Mouse (Mus musculus) hindbrain, embryonic 10.5 days (tissue): ENCODE results near the gene Nckap5. TPM values are rescaled to one million over a fixed set of nuclear protein-coding genes. Genes with fewer than 3 reads are reported as not detected.

Source experiments
- DNase-seq: peaks from one replicate; pipeline ENCODE4 v3.0.0-alpha.2; 2017; ENCODE audit warnings: low spot score
- H3K27ac ChIP-seq: fragments of 300-500 bp; sonication (generic); 2 replicates; pipeline ENCODE4 v1.5.1; 2016; ENCODE audit warnings: mild to moderate bottlenecking, moderate library complexity
- H3K27me3 ChIP-seq: fragments of 300-500 bp; sonication (generic); 2 replicates; pipeline ENCODE4 v1.6.1; 2016; ENCODE audit warnings: mild to moderate bottlenecking; ENCODE audit not compliant: poor library complexity, insufficient read depth, severe bottlenecking
- H3K36me3 ChIP-seq: fragments of 300-500 bp; sonication (generic); 2 replicates; pipeline ENCODE4 v1.6.1; 2016; ENCODE audit warnings: mild to moderate bottlenecking, moderate library complexity
- H3K4me1 ChIP-seq: fragments of 300-500 bp; sonication (generic); replicated peaks from 2 replicates; pipeline ENCODE4 v1.6.1; 2016; ENCODE audit warnings: mild to moderate bottlenecking
- H3K4me3 ChIP-seq: fragments of 300-500 bp; sonication (generic); 2 replicates; pipeline ENCODE4 v1.5.1; 2016; ENCODE audit warnings: mild to moderate bottlenecking, moderate library complexity
- H3K9me3 ChIP-seq: fragments of 300-500 bp; sonication (generic); 2 replicates; pipeline ENCODE4 v1.6.1; 2016; ENCODE audit warnings: mild to moderate bottlenecking, moderate library complexity
- WGBS: fragments of 180-500 bp; shearing (Covaris S2); methylation state at CpG from one replicate; pipeline ENCODE4 v1.1.7; 2016; 5-methylcytosine and 5-hydroxymethylcytosine counted together
- polyA plus RNA-seq: library from polyadenylated mRNA; unstranded; fragments of >200 nt; fragmentation: Nextera tagmentation; extraction: Ambion mirVana; gene quantifications from 2 replicates; pipeline ENCODE4 v1.2.1, GENCODE M21; 2016

Gene Nckap5
- 20.8 and 28.9 TPM in 2 replicates for polyA plus RNA-seq

GRCm38 (mm10) chr1:126830031-126830927, at the start of gene Nckap5:
Gene Nckap5 (minus strand): TSS chr1:126830799.
- WGBS: 3% methylated on average over 35 of the region's 35 CpGs
- Histone ChIP-seq H3K27ac (peak within 1 kb of the TSS; percentile 84), H3K27me3 (peaks cover 41% of the 10 kb centered on the region), H3K4me1 (peaks cover 22% of the 10 kb centered on the region), H3K4me3 (peak within 1 kb of the TSS; percentile 52), H3K9me3 (no peaks in the 10 kb centered on the region), H3K36me3 (no peaks in the 10 kb centered on the region)
- DNase-seq: peak; percentile 59

- no peak overlapping the region for H3K27ac ChIP-seq
- no peaks in the 10 kb centered on the region for H3K27me3 ChIP-seq
- H3K9me3 ChIP-seq: no peaks in the 10 kb centered on the region
- WGBS: 88% methylated on average over 2 of the region's 2 CpGs
- no peak overlapping the region for H3K4me3 ChIP-seq
- DNase-seq: no peak
- H3K4me1 ChIP-seq: no peaks in the 10 kb centered on the region
- no peaks in the 10 kb centered on the region for H3K36me3 ChIP-seq
Measured at GRCm38 (mm10) chr1:126877495-126877894, 46.9 kb upstream of the Nckap5 start.

- H3K4me1 ChIP-seq: peaks cover 20% of the 10 kb centered on the region
- no peaks in the 10 kb centered on the region for H3K36me3 ChIP-seq
- 91% methylated on average over 9 of the region's 9 CpGs for WGBS
- no peaks in the 10 kb centered on the region for H3K27me3 ChIP-seq
- H3K27ac ChIP-seq: no peak overlapping the region
- no peaks in the 10 kb centered on the region for H3K9me3 ChIP-seq
- no peak for DNase-seq
- H3K4me3 ChIP-seq: no peak overlapping the region
Measured at GRCm38 (mm10) chr1:126868372-126868771, 37.8 kb upstream of the Nckap5 start.

- Histone ChIP-seq H3K4me3 (no peak overlapping the region), H3K27me3 (no peaks in the 10 kb centered on the region), H3K36me3 (no peaks in the 10 kb centered on the region), H3K9me3 (no peaks in the 10 kb centered on the region), H3K4me1 (peaks cover 24% of the 10 kb centered on the region), H3K27ac (0 out of 2 replicates have a peak overlapping the region, but pooled peaks have one; percentile 23)
- WGBS: 88% methylated on average over 5 of the region's 5 CpGs
- DNase-seq: no peak
Measured at GRCm38 (mm10) chr1:126867912-126868311, 37.3 kb upstream of the Nckap5 start.

GRCm38 (mm10) chr1:126865591-126866086, 35.0 kb upstream of the Nckap5 start:
- Histone ChIP-seq H3K36me3 (no peaks in the 10 kb centered on the region), H3K27me3 (no peaks in the 10 kb centered on the region), H3K4me3 (no peak overlapping the region), H3K27ac (peak overlapping the region; percentile 85), H3K9me3 (no peaks in the 10 kb centered on the region), H3K4me1 (peaks cover 44% of the 10 kb centered on the region)
- peak; percentile 38 for DNase-seq
- 20% methylated on average over 7 of the region's 7 CpGs for WGBS

GRCm38 (mm10) chr1:126861816-126862215, 31.2 kb upstream of the Nckap5 start:
- WGBS: 30% methylated on average over 3 of the region's 3 CpGs
- no peaks in the 10 kb centered on the region for H3K27me3 ChIP-seq
- no peaks in the 10 kb centered on the region for H3K36me3 ChIP-seq
- peak overlapping the region; percentile 64 for H3K27ac ChIP-seq
- no peaks in the 10 kb centered on the region for H3K9me3 ChIP-seq
- no peak overlapping the region for H3K4me3 ChIP-seq
- peaks cover 39% of the 10 kb centered on the region for H3K4me1 ChIP-seq
- DNase-seq: peak; percentile 70

- DNase-seq: no peak
Measured at GRCm38 (mm10) chr1:126860537-126860936, 29.9 kb upstream of the Nckap5 start.

GRCm38 (mm10) chr1:126849481-126849880, 18.9 kb upstream of the Nckap5 start:
- Histone ChIP-seq H3K9me3 (no peaks in the 10 kb centered on the region), H3K27me3 (no peaks in the 10 kb centered on the region), H3K4me1 (no peaks in the 10 kb centered on the region; the same call in 1 of the 2 replicates), H3K36me3 (no peaks in the 10 kb centered on the region), H3K27ac (no peak overlapping the region), H3K4me3 (no peak overlapping the region)
- DNase-seq: no peak
- 50% methylated on average over 6 of the region's 6 CpGs for WGBS

More at GRCm38 (mm10) chr1:126860537-126860936, 29.9 kb upstream of the Nckap5 start:
- H3K4me3 ChIP-seq: no peak overlapping the region
- peaks cover 32% of the 10 kb centered on the region for H3K4me1 ChIP-seq
- WGBS: 94% methylated on average over 4 of the region's 4 CpGs
- no peaks in the 10 kb centered on the region for H3K27me3 ChIP-seq
- H3K27ac ChIP-seq: no peak overlapping the region
- H3K36me3 ChIP-seq: no peaks in the 10 kb centered on the region
- H3K9me3 ChIP-seq: no peaks in the 10 kb centered on the region

- no peak for DNase-seq
- H3K27me3 ChIP-seq: no peaks in the 10 kb centered on the region
- 69% methylated on average over 4 of the region's 4 CpGs for WGBS
- 0 out of 2 replicates have a peak, but pooled peaks cover 4% of the 10 kb centered on the region for H3K9me3 ChIP-seq
- H3K4me1 ChIP-seq: no peaks in the 10 kb centered on the region; the same call in 1 of the 2 replicates
- H3K36me3 ChIP-seq: no peaks in the 10 kb centered on the region
- H3K4me3 ChIP-seq: no peak overlapping the region
- no peak overlapping the region for H3K27ac ChIP-seq
Measured at GRCm38 (mm10) chr1:126846317-126846716, 15.7 kb upstream of the Nckap5 start.

GRCm38 (mm10) chr1:126832885-126833284, 2.3 kb upstream of the Nckap5 start:
- no peak overlapping the region for H3K27ac ChIP-seq
- peaks cover 22% of the 10 kb centered on the region for H3K4me1 ChIP-seq
- 85% methylated on average over 1 of the region's 1 CpGs for WGBS
- DNase-seq: no peak
- H3K4me3 ChIP-seq: no peak overlapping the region
- H3K36me3 ChIP-seq: no peaks in the 10 kb centered on the region
- no peaks in the 10 kb centered on the region for H3K9me3 ChIP-seq
- H3K27me3 ChIP-seq: peaks cover 41% of the 10 kb centered on the region

GRCm38 (mm10) chr1:126829031-126829430, 1.6 kb downstream of the Nckap5 start:
- Histone ChIP-seq H3K4me3 (peak overlapping the region; percentile 20; the same call in 1 of the 2 replicates), H3K27ac (no peak overlapping the region), H3K36me3 (no peaks in the 10 kb centered on the region), H3K27me3 (peaks cover 41% of the 10 kb centered on the region), H3K4me1 (peaks cover 24% of the 10 kb centered on the region), H3K9me3 (no peaks in the 10 kb centered on the region)
- 66% methylated on average over 9 of the region's 9 CpGs for WGBS
- DNase-seq: no peak

GRCm38 (mm10) chr1:126824841-126825240, 5.8 kb downstream of the Nckap5 start:
- no peak overlapping the region for H3K4me3 ChIP-seq
- peaks cover 14% of the 10 kb centered on the region for H3K27me3 ChIP-seq
- no peak for DNase-seq
- no peaks in the 10 kb centered on the region for H3K9me3 ChIP-seq
- WGBS: 63% methylated on average over 3 of the region's 3 CpGs
- H3K27ac ChIP-seq: no peak overlapping the region
- H3K36me3 ChIP-seq: no peaks in the 10 kb centered on the region
- peaks cover 12% of the 10 kb centered on the region for H3K4me1 ChIP-seq

- Histone ChIP-seq H3K36me3 (no peaks in the 10 kb centered on the region), H3K9me3 (no peaks in the 10 kb centered on the region), H3K27me3 (no peaks in the 10 kb centered on the region), H3K27ac (no peak overlapping the region), H3K4me3 (no peak overlapping the region), H3K4me1 (peaks cover 10% of the 10 kb centered on the region)
- DNase-seq: no peak
- WGBS: 85% methylated on average over 6 of the region's 6 CpGs
Measured at GRCm38 (mm10) chr1:126822246-126822645, 8.4 kb downstream of the Nckap5 start.
